Mouse (Mus musculus) thymus, postnatal 25 days (tissue): Measurements from ENCODE around the gene Exosc7.

Experiments
- DNase-seq: peaks from one replicate; pipeline ENCODE4 v3.0.0; 2022

Gene Exosc7

DNA sequence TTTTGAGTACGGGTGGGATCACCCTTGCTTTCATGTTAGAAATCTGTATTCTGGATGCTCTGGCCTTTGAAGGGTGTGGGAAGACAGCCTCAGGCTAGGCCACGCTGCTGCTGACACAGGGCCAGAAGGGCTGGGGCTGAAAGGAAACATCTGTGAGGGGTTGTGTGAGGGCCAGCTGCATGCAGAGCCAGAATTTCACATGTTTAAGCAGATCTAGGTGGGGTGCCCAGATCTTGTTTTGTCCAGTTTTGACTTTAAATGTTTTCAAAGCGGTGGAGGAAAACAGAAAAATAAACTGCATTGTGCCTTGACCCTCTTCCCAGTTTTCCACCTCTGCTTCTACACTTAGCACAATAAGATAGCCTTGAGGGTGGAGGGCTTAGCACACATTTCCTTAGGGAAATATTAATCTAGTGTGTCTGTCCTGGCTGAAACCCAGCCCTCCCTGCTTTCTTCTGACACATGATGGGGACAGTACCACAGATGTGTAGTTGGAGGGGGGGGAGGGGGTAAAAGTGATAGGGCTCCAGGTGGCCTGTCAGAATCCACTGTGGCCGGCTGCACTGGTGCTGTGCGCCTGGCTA is 26.0 kb downstream of the Exosc7 start:
- DNase-seq: no peak

DNA sequence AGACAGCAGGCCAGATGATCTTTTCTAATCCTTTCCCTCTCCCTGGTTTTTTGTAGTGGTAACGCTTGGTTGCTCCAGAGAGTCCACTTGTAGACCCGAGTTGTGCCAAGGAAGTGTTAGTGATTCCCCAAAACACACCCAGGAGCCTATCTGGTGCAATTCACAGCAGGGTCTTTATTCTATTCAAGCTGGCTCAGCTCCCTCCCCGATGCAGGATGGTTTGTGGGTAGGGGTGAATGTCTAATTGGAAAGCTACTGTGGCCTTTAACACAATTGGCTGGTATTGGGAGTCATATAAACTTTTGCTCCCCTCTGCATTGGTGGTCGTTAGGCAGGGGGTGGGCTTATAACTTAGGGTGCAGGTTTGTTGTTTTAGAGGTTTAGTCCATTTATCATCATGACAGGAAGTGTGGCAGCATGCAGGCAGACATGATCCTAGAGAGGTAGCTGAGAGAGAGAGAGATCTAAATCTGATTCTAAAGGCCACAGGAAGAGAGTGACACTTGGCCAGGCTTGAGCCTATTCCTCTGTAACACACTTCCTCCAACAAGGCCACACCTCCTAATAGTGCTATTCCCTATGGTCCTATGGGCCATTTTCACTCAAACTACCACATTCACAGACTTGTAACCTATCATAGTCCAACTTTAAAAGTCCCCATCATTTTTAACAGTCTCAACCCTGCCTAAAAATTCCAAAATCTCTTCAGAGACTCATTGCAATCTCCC is 27.0 kb downstream of the Exosc7 start:
- no peak for DNase-seq

DNA sequence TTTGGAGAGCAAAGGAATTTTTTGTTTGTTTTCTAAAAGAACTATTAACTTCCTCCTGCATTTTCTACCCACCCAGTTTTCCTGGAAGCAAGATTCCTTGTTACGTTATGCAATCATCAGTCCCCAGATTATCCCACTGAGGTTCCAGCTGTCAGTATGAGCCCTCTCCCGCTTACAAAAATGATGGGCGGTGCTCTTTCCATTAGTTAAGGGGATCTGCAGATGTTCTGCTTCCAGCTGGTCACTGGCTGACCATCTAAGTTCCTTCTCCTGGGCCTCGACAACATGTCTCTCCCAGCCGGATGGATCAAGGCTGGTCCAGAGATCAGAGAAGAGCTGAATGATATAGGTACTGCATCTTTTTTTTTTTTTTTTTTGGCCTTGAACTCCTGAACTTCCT is 35.4 kb downstream of the Exosc7 start:
- no peak for DNase-seq

DNA sequence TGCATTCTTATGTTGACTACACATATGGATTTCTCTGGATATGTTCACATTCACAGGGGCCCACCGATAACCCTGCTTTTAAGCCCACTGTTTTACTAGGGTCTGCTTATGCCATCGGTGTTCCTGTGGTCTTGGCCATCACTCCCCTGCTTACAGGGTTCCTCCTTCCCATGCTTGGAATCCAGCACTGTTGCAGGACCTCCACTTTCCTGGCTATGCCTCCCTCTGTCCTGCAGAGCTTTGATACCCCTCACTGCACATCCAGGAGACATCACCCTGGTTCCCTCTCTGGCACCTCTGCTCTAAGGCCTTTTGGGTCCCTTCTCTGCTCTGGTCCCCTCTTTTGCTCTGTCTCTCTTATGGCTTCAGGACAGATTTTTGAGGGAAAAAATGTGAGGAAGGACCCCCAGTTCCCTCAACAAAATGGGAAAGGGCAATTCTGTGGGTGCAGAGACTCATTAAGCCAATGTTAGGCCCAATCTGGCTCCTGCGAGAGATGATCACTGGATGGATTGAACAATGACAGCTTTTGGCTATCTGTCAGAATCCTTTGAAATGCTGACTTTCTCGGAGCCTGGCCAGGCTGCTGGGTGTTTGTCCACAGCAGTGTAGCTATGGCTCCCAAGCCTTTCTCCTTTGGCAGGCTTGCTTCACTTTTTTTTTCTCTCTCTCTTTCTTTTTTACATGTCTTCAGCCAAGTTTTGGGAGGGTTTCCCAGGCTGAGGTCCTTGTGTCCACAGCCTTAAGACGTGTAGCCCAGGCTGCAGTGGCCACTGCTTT is 37.4 kb downstream of the Exosc7 start, which contains the start of gene Clec3b:
Gene Clec3b, plus strand, starts transcription at position 706 of the 780 bp plus-strand sequence.
- DNase-seq: no peak

DNA sequence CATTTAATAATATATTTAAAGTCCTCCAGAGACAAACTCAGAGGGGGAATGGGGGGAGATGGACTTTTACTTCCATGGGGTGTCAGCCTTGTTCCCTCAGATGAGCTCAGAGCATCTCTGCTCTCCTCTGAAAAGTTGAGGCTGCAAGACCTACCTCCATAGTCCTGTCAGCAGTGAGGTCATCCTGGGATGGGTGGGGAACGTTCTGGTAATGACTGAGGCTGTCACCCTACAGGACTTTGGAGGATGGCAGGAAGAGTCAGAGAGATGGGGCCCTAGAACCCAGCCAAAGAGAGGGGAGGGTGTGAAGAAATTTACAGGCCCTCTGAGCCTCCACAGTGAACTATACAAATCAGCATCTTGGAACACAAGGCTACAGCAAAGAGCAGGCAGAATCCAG is 38.5 kb downstream of the Exosc7 start:
- peak; percentile 21 for DNase-seq

DNA sequence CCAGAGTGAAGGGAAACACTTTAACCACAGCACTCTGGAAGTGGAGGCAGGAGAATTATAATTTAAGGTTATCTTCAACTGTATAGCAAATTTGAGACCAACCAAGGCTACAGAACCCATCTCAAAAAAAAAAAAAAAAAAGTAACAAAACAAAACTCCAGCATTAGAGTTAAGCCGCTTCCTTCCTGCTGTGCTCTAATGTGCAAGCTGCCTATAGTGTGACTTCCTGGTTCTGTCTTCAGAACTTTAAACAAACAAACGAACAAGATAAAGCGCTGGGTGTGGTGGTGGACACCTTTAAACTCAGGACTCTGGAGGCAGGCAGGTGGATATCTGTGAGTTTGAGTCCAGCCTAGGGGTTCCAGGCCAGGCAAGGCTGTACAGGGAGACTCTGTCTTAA is 39.0 kb downstream of the Exosc7 start:
- DNase-seq: peak; percentile 22

DNA sequence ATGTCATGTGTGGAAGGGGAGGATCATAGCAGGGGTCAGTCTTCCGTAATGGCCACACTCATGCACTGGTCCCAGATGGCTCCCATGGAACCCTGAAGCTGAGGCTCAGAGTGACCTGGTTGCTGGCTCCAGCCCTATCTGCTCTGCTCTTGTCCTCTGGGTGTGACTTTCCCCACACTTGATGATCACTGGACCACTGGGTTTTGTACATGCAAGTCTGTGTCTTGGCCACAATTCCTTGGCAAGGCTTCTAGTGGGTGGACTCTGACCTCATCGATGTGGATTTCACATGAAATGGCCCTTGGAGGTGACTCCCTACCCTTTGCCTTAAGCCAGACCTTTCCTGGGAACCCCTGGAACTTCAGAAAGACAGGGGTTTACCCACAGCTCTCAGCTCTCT is 40.1 kb downstream of the Exosc7 start:
- no peak for DNase-seq

DNA sequence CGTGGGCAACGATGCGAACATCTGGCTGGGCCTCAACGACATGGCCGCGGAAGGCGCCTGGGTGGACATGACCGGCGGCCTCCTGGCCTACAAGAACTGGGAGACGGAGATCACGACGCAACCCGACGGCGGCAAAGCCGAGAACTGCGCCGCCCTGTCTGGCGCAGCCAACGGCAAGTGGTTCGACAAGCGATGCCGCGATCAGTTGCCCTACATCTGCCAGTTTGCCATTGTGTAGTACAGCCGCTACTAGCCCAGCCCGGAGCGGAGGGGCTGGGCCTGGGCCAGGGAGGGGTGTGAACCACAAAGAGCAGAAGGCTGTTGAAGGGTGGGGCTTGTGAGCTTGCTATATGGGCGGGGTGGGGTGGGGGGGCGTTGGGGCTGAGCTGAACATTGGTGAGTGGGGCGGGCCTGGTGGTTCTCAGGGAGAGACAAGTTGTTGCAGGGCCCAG is 43.9 kb downstream of the Exosc7 start:
- peak; percentile 70 for DNase-seq

DNA sequence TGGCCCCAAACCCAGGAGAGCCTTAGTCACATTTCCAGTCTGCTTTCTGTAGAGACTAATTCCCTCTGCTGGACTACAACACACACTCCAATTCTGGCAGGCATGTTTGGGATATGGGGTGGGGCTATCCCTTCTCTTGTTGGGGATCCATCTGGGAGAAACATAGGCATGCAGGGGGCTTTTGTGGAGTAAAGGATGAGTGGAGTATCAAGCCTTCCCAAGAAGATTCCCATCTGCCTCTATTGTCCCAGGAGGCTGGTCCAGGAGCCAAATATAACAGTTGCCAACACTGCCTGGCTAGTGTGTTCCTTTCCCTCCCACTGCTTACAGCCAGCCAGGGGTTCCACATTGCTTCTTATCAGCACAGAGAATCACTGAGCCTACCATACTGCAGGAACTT is 44.7 kb downstream of the Exosc7 start:
- DNase-seq: no peak

DNA sequence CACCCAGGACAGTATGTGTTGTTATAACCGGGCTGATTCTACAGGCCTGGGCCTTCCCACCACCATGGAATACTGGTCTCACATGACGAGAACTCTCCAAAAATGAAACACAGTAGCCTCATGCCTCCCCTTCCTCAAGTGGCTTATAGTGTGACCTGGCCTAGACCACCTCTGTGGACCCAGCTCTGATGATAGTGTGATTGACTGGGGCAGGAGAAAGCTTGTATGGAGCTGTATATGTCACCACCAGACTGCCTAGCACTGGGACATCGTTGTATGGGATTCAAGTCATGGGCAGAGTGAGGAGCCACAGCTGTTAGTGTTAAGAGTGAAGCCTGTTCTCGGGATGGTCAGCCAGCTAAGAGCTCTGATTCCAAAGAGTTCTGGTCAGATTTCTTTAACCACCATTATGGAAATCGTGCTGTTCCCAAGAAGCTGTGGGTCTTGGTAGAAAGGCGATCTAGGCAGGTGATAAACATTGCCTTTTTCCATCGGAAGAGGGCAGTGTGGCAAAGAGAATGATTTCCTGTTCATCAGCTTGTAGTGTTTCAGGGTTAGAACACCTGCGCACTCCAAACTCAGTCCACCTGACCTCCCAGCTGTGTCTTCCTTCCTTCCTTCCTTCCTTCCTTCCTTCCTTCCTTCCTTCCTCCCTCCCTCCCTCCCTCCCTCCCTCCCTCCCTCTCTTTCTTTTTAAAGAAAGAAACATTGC is 45.3 kb downstream of the Exosc7 start:
- DNase-seq: peak; percentile 51

DNA sequence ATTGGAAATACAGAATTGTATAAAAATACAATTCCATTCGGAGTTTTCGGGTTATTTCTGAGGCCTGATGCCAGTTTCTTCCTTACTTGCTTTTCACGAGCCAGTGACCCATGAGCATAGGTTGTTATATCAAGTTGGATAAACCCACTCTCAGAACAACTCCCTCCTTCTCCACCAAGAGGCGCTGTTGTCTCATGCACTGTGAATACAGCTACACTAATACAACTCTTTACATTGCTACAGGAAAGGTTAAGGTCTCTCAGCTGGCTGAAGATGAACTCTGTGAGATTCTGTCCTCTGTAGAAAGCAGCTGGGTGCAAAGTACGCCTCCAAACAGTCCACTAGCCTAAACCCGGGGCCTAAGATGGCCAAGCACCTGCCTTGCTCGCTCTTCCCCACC is 46.3 kb downstream of the Exosc7 start:
- peak; percentile 53 for DNase-seq

DNA sequence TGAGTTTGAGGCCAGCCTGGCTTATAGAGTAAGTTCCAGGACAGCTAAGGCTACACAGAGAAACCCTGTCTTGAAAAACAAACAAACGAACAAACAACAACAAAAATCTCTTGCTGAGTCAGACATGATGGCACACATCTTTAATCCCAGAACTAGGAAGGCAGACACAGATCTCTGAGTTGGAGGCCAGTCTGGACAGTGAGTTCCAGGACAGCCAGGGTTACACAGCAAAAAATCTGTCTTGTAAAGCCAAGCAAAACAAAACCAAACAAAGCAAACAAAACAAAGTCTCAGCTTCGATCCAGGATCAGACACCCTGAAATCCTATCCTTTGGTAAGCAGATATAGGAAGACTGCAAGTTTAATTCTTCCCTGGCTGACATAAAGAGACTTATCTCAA is 48.8 kb downstream of the Exosc7 start:
- DNase-seq: no peak

DNA sequence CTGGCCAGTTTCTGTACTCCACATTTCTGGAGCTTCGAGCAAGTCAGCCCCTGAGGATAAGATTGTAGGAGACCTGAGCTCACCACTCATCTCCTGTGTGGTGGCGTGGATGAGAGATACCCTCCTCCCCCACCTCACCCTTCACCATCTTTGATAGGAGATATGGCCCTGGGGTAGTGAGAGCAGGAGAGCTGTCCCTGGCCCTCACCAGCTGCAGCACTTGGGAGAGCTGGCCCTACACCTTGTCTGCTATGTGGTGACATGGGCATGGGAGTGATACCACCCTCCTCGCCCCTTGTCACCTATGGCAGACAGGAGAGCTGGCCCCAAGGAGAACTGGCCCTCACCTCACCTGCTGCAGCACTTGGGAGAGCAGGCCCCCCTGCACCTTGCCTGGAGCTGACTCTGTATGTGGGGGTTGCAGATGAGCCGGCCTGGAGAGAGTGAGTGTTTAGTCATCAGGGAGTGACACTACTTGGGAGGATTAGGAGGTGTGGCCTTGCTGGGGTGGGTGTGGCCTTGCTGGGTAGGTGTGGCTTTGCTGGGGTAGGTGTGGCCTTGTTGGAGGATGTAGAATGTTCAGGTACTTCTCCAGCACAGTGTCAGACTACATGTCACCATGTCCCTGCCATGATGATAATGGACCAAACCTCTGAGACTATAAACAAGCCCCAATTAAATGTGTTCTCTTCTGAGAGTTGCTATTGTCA is 50.1 kb downstream of the Exosc7 start:
- DNase-seq: no peak

DNA sequence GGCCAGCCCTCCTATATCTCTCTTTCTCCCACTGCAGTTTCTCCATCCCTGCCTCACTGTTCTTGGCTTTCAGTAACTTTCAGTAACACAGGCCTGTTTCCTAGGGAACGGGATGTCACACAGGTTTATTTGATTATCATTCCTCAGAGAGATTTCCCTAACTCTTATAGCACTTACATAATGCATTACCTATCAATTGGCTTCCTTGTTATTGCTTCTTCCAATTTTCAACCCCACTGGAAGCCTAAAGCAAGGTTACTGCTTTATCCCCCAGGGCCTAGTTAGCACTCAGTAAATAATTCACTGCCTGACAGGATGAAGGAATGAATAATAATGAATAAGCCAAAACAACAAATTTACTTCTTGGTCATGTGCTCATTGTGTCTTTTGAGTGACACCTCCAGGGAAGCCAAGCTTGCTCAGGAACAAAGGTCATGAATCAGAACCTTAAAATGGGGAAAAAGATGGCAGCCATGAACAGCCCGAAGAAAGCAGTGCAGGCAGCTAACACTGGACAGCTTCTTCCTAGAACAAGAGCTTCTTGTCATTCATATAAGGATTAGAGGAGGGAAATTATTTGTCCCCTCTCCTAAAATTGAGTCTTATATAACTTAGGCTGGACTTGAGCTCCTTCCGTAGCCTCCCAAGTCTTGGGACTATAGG is 52.9 kb downstream of the Exosc7 start:
- no peak for DNase-seq

DNA sequence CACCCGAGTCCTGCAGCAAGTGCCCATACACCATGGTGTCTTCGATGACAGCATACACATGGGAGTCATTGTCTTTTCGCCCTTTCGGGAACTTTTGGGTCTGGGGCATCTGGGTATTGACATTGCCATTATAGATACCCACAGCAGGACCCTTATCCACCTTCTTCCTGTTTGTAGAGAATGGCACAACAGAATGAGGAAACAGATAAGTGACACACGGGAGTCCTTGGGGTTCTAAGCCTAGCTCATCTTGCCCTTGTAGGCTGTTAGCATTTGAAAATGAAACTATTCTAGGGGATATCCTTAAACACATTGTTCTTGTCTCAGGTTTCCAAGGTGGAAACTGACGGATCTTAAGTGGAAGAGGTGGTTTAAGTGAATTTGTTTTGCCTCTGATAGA is 60.7 kb downstream of the Exosc7 start:
- no peak for DNase-seq

DNA sequence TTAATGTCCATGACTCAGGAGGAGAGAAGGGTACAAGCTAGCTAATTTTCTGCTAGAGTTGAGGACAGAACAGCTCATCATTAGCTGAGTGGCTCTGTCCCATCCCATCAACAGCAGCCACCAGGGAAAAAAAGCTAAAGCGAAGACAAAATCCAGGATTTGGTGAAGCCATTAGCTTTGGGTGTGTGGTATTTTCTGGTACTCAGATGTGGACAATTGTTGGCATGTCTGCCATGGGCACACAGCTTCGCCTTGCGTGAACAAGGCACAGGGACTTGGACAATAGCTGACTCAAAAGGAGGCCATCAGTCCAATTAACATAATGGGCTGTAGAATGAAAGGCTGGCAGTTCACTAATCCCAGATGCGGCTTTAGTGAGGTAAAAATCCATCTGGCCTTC is 61.3 kb downstream of the Exosc7 start:
- DNase-seq: no peak

DNA sequence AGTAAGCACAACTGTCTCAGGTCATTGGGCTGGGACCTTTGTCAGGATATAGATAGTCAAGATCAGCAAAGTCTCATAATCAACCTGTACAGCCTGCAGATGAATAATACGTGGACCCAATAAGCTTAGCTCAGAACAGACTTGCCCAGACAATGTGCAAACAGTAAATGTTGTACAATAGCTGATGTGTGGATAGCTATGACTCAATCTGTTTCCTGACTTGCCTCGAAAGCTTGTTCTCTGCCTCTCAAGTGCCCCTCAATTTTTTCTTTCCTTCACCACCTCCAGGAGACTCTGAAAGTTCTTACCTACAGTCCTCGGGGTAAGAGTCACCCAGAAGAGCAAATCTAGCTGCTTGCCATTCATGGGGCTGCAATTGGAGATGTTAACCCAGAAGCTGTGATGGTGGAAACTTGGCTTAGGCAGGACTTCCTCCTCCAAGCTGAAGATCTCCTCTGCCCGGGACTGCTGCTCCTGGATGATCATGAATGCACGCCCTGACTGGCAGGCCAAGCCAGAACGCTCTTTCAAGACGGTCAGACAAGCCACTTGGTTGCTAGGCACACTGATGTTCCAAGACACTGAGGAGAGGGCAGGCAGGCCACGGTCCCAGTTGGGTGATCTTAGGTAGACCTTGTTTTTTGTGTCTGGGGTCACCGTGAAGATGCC is 64.5 kb downstream of the Exosc7 start:
- no peak for DNase-seq

DNA sequence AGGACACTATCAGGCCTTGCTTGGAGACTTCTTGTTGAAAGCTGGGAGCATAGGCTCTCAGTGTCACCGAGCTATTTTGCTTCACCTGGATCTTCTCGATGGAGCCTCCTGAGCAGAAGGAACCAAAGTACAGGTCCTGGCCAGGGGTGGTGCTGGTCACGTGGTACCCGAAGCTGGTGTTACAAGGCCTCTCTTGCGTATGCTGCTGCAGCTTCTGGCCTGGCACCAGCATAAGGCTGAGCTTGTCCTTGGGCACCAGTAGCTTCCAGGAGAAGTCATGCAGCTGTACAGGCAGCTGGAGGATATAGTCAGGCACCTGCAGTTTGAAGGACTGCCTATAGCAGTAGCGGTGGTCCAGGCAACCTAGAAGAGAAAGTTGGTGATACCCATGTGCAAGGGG is 67.0 kb downstream of the Exosc7 start:
- no peak for DNase-seq

DNA sequence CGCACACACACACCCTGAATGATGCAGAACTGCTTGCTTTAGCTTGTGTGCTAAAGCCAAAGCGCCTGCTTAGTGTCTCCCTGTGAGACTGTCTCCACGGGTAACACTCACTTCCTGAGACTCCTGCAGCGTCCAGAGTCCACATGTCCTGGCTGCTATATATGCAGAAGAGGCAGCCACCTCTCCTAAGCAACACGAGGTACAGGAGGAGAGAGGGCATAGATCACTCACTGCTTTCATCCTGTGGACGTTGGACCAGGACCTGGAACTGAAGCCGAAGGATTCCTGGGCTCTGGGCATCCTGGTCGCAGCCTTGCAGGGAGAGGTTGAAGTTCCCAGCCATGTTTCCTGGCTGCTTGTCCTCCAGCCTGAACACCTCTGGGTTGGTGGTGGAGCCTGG is 70.2 kb downstream of the Exosc7 start:
- no peak for DNase-seq

DNA sequence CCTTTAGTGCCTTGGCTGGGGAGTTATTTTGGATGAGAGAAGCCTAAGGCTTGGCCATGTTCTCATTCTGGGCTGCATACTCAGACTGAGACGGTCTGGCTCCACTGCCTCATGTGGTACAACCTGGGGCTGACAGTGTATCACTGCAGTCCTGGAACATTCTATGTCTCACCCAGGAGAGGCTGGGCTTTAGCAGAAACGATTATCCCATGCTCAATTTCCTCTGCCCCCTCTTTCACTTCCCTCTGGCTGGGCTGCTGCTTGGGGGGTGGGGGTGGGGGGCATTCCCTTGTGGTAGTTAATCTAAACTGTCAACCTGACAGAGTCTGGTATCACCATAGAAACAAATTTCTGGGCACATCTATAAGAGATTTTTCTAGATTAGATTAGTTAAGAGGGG is 72.5 kb downstream of the Exosc7 start:
- DNase-seq: no peak
